Mouse (Mus musculus): ENCODE measurements around the gene Camta1. TPM values are rescaled to one million over a fixed set of nuclear protein-coding genes. Genes with fewer than 3 reads are reported as not detected.

Gene Camta1
- total RNA-seq, 2 experiments from 2014 or later = 51.1 to 60.0 TPM

GRCm38 (mm10) chr4:151226496-151226895 is 635.2 kb downstream of the Camta1 start:
- no peak for DNase-seq (ENCODE audit: low spot score in 2 of 2)

GRCm38 (mm10) chr4:151224017-151224416 is 637.7 kb downstream of the Camta1 start:
- no peak for DNase-seq (ENCODE audit: low spot score in 2 of 2)

GRCm38 (mm10) chr4:151223263-151223996 is 638.2 kb downstream of the Camta1 start:
- no peak for DNase-seq (ENCODE audit: low spot score in 2 of 2)

- DNase-seq (ENCODE audit: low spot score in 2 of 2) = no peak
Measured at GRCm38 (mm10) chr4:151222635-151223034, 639.0 kb downstream of the Camta1 start.

- DNase-seq (ENCODE audit: low spot score in 2 of 2) = no peak
Measured at GRCm38 (mm10) chr4:151216553-151217292, 645.0 kb downstream of the Camta1 start.

GRCm38 (mm10) chr4:151215866-151216265 is 645.8 kb downstream of the Camta1 start:
- DNase-seq (ENCODE audit: low spot score in 2 of 2) = no peak

GRCm38 (mm10) chr4:151215179-151215578 is 646.5 kb downstream of the Camta1 start:
- DNase-seq (ENCODE audit: low spot score in 2 of 2) = no peak

- no peak for DNase-seq (ENCODE audit: low spot score in 2 of 2)
Measured at GRCm38 (mm10) chr4:151213475-151213874, 648.2 kb downstream of the Camta1 start.

- DNase-seq (ENCODE audit: low spot score in 2 of 2) = no peak
Measured at GRCm38 (mm10) chr4:151211992-151212391, 649.7 kb downstream of the Camta1 start.

- no peak for DNase-seq (ENCODE audit: low spot score in 2 of 2)
Measured at GRCm38 (mm10) chr4:151207566-151207965, 654.1 kb downstream of the Camta1 start.

- no peak for DNase-seq (ENCODE audit: low spot score in 2 of 2)
Measured at GRCm38 (mm10) chr4:151202891-151203290, 658.8 kb downstream of the Camta1 start.

- no peak for DNase-seq (ENCODE audit: low spot score in 2 of 2)
Measured at GRCm38 (mm10) chr4:151200316-151200715, 661.4 kb downstream of the Camta1 start.

GRCm38 (mm10) chr4:151195126-151195525 is 666.5 kb downstream of the Camta1 start:
- no peak for DNase-seq (ENCODE audit: low spot score in 2 of 2)

- DNase-seq (ENCODE audit: low spot score in 2 of 2) = no peak
Measured at GRCm38 (mm10) chr4:151194715-151195097, 667.0 kb downstream of the Camta1 start.

GRCm38 (mm10) chr4:151194030-151194714 is 667.5 kb downstream of the Camta1 start:
- DNase-seq (ENCODE audit: low spot score in 2 of 2) = no peak

GRCm38 (mm10) chr4:151186447-151186846 is 675.2 kb downstream of the Camta1 start:
- DNase-seq (ENCODE audit: low spot score in 2 of 2) = peak; percentile 46 to 47

GRCm38 (mm10) chr4:151185750-151186149 is 675.9 kb downstream of the Camta1 start:
- no peak for DNase-seq (ENCODE audit: low spot score in 2 of 2)

GRCm38 (mm10) chr4:151180394-151180902 is 681.2 kb downstream of the Camta1 start:
- no peak for DNase-seq (ENCODE audit: low spot score in 2 of 2)

- no peak for DNase-seq (ENCODE audit: low spot score in 2 of 2)
Measured at GRCm38 (mm10) chr4:151179639-151180038, 682.0 kb downstream of the Camta1 start.

GRCm38 (mm10) chr4:151178970-151179378 is 682.7 kb downstream of the Camta1 start:
- DNase-seq (ENCODE audit: low spot score in 2 of 2) = no peak

- DNase-seq (ENCODE audit: low spot score in 2 of 2) = no peak
Measured at GRCm38 (mm10) chr4:151172526-151172925, 689.1 kb downstream of the Camta1 start.

GRCm38 (mm10) chr4:151171117-151171516 is 690.6 kb downstream of the Camta1 start:
- DNase-seq (ENCODE audit: low spot score in 2 of 2) = no peak
